Mouse (Mus musculus) C2C12 (cell line): Measurements from ENCODE around the gene Cd244a. TPM values are rescaled to one million over a fixed set of nuclear protein-coding genes. Genes with fewer than 3 reads are reported as not detected.

Experiments
- H3K27me3 ChIP-seq: one replicate; pipeline ENCODE4 v1.6.1; 2011; ENCODE audit not compliant: control insufficient read depth, insufficient read depth, insufficient read length
- H3K36me3 ChIP-seq: one replicate; pipeline ENCODE4 v1.6.1; 2011; ENCODE audit not compliant: control insufficient read depth, insufficient read depth
- H3K4me3 ChIP-seq: one replicate; pipeline ENCODE4 v1.5.1; 2011; ENCODE audit warnings: mild to moderate bottlenecking, control low read depth; ENCODE audit not compliant: poor library complexity, insufficient read depth, severe bottlenecking
- H3K79me2 ChIP-seq: one replicate; pipeline ENCODE4 v1.6.1; 2011; ENCODE audit not compliant: control insufficient read depth, insufficient read depth
- H3K79me3 ChIP-seq: one replicate; pipeline ENCODE4 v1.6.1; 2011; ENCODE audit warnings: low read depth, control low read depth
- H3ac ChIP-seq: one replicate; pipeline ENCODE3; 2011; ENCODE audit warnings: low read depth; ENCODE audit not compliant: control insufficient read depth, insufficient read length
- CEBPB ChIP-seq: IDR thresholded peaks from one replicate; pipeline ENCODE4 v1.6.1; 2011; ENCODE audit warnings: low read depth, mild to moderate bottlenecking, control low read depth, moderate library complexity
- CTCF ChIP-seq: IDR thresholded peaks from one replicate; pipeline ENCODE4 v1.5.1; 2011; ENCODE audit not compliant: control insufficient read depth, insufficient read depth, insufficient read length
- FOSL1 ChIP-seq: IDR thresholded peaks from one replicate; pipeline ENCODE4 v1.8.0; 2011; ENCODE audit warnings: mild to moderate bottlenecking, low read length; ENCODE audit not compliant: poor library complexity, insufficient read depth, severe bottlenecking
- MAX ChIP-seq: IDR thresholded peaks from one replicate; pipeline ENCODE4 v1.6.1; 2011; ENCODE audit warnings: mild to moderate bottlenecking, control low read depth
- MYOD1 ChIP-seq: IDR thresholded peaks from one replicate; pipeline ENCODE4 v1.6.1; 2011; ENCODE audit warnings: low read depth; ENCODE audit not compliant: control insufficient read depth, insufficient read length
- MYOG ChIP-seq: IDR thresholded peaks from one replicate; pipeline ENCODE4 v1.6.1; 2011; ENCODE audit not compliant: control insufficient read depth, insufficient read length; ENCODE audit errors: extremely low read depth
- USF1 ChIP-seq: IDR thresholded peaks from one replicate; pipeline ENCODE4 v1.6.1; 2011; ENCODE audit warnings: low read depth, mild to moderate bottlenecking, control low read depth, moderate library complexity
- polyA plus RNA-seq: library from polyadenylated mRNA; unstranded; fragments of >200 nt; fragmentation: generic; extraction: Trizol; gene quantifications from one replicate; pipeline ENCODE4 v1.2.1, GENCODE M21; 2012; ENCODE audit warnings: missing spikeins

Gene Cd244a
- polyA plus RNA-seq, 1 experiment = not detected

DNA sequence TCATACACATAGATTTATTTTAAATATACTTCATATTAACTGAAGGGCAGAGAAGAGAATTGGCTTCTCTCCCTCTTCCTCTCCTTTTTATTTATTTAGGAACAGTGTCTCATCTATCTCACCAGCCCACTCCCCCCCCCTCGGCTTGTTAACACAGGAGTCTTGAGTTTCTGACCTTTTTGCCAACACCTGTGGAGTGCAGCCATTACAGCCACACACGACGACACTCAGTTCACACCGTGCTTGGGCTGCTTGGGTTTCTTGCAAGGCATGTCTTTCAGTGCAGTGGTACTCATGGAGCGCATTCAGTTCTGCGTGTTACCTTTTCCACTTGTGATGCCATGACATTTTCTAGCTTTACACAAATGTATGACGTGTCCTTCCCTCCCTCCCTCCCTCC lies 71.0 kb downstream of the Cd244a start:
- no peaks in the 10 kb centered on the region for H3K79me2 ChIP-seq
- no peak for TF ChIP-seq MYOD1
- no peak for TF ChIP-seq CTCF
- TF ChIP-seq USF1 = no peak
- TF ChIP-seq FOSL1 = no peak
- TF ChIP-seq CEBPB = no peak
- TF ChIP-seq MAX = no peak
- TF ChIP-seq MYOG = no peak
- H3K79me3 ChIP-seq = no peaks in the 10 kb centered on the region
- H3ac ChIP-seq = no peak overlapping the region
- H3K27me3 ChIP-seq = no peaks in the 10 kb centered on the region
- no peak overlapping the region for H3K4me3 ChIP-seq
- no peaks in the 10 kb centered on the region for H3K36me3 ChIP-seq

GRCm38 (mm10) chr1:171630912-171631311 lies 71.9 kb downstream of the Cd244a start:
- TF ChIP-seq CTCF (no peak), USF1 (no peak), MYOG (no peak), MAX (no peak), MYOD1 (no peak), CEBPB (no peak), FOSL1 (no peak)
- no peak overlapping the region for H3K4me3 ChIP-seq

GRCm38 (mm10) chr1:171631447-171631846 lies 72.5 kb downstream of the Cd244a start:
- TF ChIP-seq MYOG = no peak
- no peak for TF ChIP-seq MYOD1
- no peak for TF ChIP-seq FOSL1
- TF ChIP-seq MAX = no peak
- TF ChIP-seq USF1 = no peak
- TF ChIP-seq CEBPB = no peak
- TF ChIP-seq CTCF = no peak
- Histone ChIP-seq H3K36me3 (no peaks in the 10 kb centered on the region), H3K79me3 (no peaks in the 10 kb centered on the region), H3ac (no peak overlapping the region), H3K79me2 (no peaks in the 10 kb centered on the region), H3K4me3 (no peak overlapping the region), H3K27me3 (no peaks in the 10 kb centered on the region)

More at GRCm38 (mm10) chr1:171630912-171631311, 71.9 kb downstream of the Cd244a start:
- H3K36me3 ChIP-seq = no peaks in the 10 kb centered on the region
- no peaks in the 10 kb centered on the region for H3K27me3 ChIP-seq
- no peaks in the 10 kb centered on the region for H3K79me3 ChIP-seq
- H3K79me2 ChIP-seq = no peaks in the 10 kb centered on the region
- no peak overlapping the region for H3ac ChIP-seq

DNA sequence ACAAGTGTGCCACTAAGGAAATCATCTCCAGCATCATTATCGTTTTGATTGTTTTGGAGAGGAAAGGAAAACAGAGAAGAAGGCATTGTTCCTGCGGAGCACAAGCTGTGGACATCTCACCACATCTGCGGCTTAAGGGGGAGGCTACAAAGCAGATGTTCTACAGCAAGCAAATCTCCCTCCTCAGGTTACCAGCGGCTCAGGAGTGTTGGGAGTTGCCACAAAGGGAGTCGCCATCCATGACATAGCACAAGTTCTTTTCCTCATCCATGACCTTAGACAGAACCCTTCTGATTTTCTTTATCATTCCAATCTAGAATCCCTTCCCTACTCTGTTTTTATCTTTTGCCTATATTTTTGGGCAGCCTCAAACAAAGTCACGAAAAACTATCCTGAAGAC lies 76.7 kb downstream of the Cd244a start:
- no peak overlapping the region for H3ac ChIP-seq
- TF ChIP-seq FOSL1 = no peak
- no peak for TF ChIP-seq MYOD1
- no peak for TF ChIP-seq MAX
- TF ChIP-seq CTCF = no peak
- no peak for TF ChIP-seq MYOG
- TF ChIP-seq USF1 = no peak
- TF ChIP-seq CEBPB = no peak
- H3K4me3 ChIP-seq = no peak overlapping the region
- no peaks in the 10 kb centered on the region for H3K79me2 ChIP-seq
- H3K79me3 ChIP-seq = no peaks in the 10 kb centered on the region
- no peaks in the 10 kb centered on the region for H3K36me3 ChIP-seq
- no peaks in the 10 kb centered on the region for H3K27me3 ChIP-seq

DNA sequence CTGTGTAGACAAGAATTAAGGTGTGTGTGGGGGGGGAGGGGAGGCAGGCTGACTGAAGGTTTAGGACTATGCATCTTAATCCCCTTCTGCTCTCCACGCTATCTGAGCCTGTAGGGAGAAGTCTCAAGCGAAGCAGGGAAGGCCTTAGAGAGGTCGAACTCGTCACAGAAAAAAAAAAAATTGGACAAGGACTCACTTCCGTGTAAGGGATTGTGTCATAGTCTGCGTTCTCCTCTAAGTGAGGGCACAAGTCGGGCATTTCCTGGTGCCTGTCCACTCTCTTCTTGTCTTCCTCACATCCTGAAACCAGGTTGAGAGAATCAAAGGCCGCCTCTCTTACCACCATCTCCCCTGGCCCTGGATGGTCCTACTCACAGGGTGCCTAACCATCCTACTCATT lies 78.1 kb downstream of the Cd244a start:
- TF ChIP-seq CTCF = no peak
- TF ChIP-seq USF1 = no peak
- no peak for TF ChIP-seq FOSL1
- TF ChIP-seq CEBPB = no peak
- no peak for TF ChIP-seq MYOD1
- TF ChIP-seq MAX = no peak
- TF ChIP-seq MYOG = no peak
- Histone ChIP-seq H3K27me3 (no peaks in the 10 kb centered on the region), H3K36me3 (no peaks in the 10 kb centered on the region), H3K79me3 (no peaks in the 10 kb centered on the region), H3K4me3 (no peak overlapping the region), H3K79me2 (no peaks in the 10 kb centered on the region), H3ac (no peak overlapping the region)

GRCm38 (mm10) chr1:171638686-171639085 lies 79.7 kb downstream of the Cd244a start:
- H3K4me3 ChIP-seq = no peak overlapping the region
- no peaks in the 10 kb centered on the region for H3K79me3 ChIP-seq
- TF ChIP-seq FOSL1 (no peak), USF1 (no peak), MAX (no peak), CTCF (no peak), CEBPB (no peak), MYOG (no peak), MYOD1 (no peak)
- H3K27me3 ChIP-seq = no peaks in the 10 kb centered on the region
- H3K36me3 ChIP-seq = no peaks in the 10 kb centered on the region
- no peaks in the 10 kb centered on the region for H3K79me2 ChIP-seq
- no peak overlapping the region for H3ac ChIP-seq
